Mouse (Mus musculus): ENCODE results near the gene Otub2.

The Otub2 gene

DNA sequence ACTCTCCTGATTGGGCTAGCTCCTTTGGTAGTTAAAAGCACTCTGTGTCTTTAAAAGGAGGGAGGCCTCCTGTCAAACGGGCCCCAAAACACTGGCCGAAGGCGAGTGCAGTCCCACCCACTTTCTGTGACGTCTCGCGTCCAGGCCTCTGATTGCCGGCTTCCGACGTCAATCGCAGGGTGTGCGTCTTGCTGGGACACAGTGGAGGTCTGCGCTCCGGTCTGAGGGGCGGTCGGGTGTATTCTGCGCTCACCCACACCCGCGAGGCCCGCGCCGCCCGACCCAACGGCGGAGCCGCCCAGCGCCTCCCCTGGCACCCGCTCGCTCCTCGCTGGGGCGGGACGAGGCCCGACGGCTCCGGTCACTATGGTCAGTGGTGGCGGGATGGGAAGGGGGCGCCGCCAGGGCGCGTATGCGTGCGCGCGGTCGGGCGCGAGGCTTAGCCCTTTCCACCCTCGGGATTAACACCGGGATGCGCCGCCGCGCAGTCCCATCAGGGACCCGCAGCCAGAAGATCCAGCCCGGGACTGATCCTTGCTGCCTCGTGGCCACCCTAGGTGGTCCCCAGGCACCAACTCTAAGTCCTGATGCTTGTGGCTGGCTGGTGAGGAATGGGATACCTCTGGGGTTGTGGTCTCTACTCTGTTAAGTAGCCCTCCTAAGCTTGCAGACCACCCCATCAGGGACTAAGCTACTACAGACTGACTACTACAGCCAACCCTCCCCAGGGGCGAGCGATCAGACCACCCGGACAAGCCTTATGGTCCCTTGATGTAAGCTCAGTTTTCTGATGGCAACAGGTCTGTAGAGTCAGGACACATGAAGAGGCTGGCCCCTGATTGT lies at the start of gene Otub2:
Gene Otub2 (plus strand): TSS at position 178 of the 843 bp plus-strand sequence.
- peak; percentile 98 for DNase-seq

DNA sequence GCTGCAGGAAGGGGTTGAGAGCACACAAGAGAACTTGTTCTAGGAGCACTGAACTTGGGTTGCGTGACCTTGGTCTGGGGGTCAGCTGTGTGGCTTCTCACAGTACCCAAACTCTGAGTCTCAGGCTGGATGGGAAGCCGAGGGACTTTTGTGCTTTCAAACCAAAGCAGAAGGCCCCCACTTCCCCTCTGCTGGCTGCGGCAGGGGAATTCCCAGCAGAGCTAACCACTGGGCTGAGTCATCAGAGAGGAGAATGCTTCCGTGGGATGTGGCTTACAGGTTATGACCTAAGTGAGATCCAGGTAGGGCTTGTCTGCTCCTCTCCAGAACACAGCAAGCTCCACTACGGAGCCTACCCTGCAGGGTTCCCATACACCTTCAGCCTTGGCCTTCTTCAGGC lies 47.3 kb upstream of the Otub2 start:
- no peak for DNase-seq

- DNase-seq, result no peak
Observed at GRCm38 (mm10) chr12:103343456-103343855, 45.0 kb upstream of the Otub2 start.

DNA sequence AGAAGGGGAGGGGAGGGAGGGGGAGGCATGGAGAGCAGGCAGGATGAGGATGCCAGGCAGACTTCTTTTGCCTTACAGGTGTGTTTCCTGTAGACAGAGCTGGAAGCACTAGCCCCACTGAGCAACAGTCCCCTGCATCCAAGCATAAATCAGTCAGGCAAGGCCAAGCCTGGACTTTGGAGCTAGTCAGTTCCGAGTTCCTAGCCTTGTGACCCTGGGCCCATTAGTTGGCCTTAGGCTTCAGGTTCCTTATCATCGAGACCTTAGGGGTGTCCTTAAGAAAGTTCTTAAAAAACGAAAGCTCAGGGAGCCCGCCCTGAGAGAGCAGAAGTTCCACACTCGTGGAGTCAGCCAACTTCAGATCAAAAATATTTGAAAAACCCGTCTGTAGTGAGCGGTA lies 43.5 kb upstream of the Otub2 start:
- no peak for DNase-seq

GRCm38 (mm10) chr12:103346945-103347344 lies 41.5 kb upstream of the Otub2 start:
- DNase-seq, result no peak

DNA sequence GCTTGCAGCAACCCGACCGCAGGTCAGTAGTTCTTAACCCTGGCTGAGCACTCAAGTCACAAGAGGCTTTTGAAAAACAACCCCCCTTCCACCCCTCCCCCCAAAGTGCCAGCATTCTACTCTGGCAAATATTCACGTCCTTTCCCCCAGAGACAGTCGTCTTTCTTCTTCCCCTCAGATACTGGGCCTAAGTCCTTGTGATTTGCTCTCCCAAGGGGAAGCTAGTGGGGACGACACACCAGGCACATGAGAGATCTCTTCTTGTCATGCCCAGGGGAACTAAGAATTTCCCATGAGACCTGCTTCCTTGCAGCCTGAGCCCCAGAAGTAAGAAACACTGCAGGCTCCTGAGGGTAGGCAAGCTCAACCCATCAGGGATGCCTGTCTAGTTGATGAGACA lies 41.1 kb upstream of the Otub2 start:
- DNase-seq, result peak; percentile 27

- DNase-seq, result peak; percentile 92
Observed at GRCm38 (mm10) chr12:103348506-103348905, 40.0 kb upstream of the Otub2 start.

- no peak for DNase-seq
Observed at GRCm38 (mm10) chr12:103352735-103353134, 35.7 kb upstream of the Otub2 start.

DNA sequence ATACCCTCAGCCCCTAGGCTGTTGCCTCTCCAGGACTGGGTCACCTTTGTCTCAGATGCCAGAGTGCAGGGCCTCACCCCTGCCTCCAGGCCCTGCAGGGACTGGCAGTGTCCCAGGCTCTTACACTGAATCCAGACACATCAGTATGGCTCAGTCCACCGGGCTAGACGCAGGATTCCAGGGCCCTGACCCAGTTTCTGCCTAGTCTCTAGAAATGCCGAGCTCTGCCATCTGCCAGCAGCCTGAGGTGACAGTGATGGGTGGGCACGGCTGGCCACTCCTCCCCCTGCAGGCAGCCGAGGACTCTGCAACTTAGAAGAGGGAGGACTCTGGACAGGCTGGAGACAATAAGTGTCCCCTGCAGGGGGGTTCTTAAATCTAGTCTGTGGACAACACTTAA lies 34.9 kb upstream of the Otub2 start:
- peak; percentile 36 for DNase-seq

GRCm38 (mm10) chr12:103355746-103356414 lies 32.6 kb upstream of the Otub2 start, which contains the start of gene Asb2:
Asb2 (minus strand) TSS chr12:103356001.
- DNase-seq, result peak; percentile 34

- DNase-seq, result no peak
Observed at GRCm38 (mm10) chr12:103356415-103356748, 32.1 kb upstream of the Otub2 start.

DNA sequence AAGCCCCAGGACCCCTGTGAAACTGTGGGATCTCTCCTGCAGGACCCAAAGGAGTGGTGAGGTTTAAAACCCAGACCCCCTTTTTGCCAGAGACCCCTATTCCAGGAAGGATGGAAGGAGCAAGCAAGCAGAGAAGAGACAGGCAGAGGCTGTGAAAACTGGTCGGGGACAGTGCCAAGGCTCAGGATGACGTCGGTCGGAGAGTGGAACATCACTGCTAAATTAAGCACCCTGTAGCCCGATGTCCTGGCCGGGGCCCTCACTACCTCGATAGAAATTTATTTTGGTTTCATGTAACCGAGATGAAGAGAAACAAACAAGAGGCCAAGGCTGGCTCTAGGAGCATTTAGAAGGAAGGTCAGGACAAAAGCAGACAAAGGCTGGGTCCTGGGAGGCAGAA lies 30.3 kb upstream of the Otub2 start:
- DNase-seq, result no peak

DNA sequence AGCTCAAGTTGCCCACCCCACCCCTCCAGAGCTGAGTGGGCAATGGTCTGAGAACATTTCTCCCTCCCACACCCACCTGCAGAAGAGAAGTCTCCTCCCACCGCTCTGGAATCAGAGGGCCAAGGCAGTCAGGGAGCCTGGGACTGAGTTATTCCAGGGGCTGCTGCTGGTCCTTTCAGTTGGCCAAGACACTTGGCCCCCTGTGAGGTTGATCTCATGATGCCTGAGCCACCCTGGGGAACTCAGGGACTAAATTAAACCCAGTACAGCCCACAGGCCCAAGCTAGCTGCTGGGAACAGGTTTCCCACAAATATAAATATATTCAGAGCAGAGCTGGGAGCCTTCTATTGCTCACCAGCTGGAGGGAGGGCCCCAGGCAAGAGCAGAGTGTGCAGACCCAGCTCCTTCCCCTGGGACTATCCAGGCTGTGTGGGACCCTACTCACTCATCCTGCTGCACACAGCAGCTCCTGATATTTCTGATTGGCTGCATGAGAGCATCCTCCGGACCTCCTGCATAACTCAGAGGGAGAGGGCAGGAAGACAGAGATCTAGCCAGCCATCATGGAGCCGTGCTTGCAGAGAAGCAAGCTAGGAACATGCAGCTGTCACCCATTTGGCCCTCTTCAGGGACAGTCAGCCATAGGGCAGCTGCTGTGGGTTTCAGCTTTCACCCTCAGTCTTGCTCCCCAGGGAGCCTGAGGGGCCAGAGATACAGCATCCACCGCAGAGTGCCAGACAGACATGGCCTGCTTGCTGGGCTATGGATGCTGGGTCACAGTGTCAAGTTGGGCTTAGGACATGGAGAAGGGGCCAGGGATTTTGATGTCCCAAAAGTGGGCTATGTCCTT lies 29.3 kb upstream of the Otub2 start:
- DNase-seq, result no peak

GRCm38 (mm10) chr12:103360812-103361211 lies 27.7 kb upstream of the Otub2 start:
- DNase-seq, result no peak

- no peak for DNase-seq
Observed at GRCm38 (mm10) chr12:103361539-103362307, 26.8 kb upstream of the Otub2 start.

DNA sequence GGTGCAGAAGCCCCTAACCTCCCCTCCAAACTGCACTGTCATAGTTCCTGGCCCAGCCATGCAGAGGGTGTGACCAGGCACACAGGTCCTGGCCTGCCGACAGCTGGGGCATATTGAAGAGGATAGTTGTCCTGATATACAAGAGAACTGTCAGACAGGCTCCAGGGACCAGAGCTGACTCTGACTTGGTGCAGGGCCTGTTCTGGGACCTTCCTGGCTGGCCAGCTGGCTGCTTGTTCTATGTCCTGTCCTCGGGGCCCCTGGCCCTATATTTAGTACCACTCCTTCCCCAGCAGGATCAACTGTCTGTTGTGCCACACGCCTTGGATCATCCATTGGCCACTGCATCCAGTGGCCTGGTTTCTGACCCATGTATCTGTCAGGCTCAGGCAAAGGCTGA lies 26.1 kb upstream of the Otub2 start:
- no peak for DNase-seq

DNA sequence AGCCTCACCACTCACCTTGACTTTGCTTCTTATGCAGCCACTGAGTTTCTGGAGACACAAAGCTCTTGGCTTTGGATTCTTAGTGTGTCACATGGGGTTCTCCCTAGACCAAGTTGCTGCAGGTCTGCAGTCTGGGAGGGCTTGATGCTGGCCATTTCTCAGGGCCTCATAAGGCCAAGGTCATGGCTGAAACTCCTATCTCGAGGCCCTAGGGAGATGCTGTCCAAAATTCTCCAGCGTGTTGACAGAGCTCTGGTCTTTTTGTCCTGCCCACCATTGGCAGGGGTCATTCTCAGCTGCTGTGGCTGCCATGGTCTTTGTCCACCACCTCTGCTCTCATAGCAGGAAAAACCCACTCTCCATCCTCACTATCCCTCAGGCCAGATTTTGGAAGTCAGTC lies 21.3 kb upstream of the Otub2 start:
- no peak for DNase-seq

DNA sequence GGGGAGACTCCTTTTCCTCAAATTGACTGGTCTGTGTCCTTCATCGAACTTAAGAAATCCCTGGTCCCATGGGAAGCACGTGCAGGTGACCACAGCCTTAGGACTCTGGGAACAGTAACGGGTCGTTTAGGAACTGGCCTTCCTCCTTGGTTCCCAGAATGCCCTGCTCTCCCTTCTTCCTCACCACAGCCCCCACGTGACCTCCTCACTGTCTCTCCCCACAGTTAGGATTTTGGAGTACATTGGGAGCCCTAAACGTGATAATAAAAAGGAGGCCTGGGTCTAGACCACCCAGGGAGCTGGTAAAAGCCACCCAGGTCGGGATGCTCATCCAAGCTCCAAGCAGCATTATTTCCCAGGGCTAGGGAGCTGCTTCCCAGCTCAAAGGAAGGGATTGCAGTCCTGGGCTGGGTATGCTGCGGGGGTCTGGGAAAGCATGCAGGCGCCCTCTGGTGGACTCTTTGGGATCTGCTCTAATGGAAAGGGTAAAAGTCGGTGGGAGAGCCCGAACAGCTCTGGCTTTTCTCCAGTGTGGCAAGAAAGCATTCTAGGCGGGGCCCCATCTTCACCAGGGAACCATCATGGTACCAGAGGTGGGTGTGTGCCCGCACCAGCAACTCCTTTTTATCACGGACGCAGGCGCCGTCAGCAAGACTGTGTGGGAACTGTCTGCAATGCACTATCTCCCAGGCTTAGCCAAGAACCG lies 20.7 kb upstream of the Otub2 start:
- DNase-seq, result peak; percentile 88

DNA sequence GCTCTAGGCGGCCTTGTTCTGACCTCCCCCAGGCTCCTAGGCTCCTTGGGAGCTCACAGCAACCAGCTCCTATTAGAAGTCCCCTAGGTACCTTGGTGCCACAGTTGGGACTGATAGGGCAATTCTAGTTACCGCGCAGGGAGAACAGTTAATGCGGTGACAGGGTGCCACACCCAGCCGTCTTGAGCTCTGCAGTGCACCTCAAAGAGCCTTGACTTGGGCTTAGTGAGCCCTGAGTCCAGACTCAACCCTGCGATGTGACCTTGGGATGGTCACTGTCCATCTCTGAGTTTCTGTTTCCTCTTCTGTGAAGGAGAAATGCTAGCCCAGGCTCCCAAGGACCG lies 20.2 kb upstream of the Otub2 start:
- no peak for DNase-seq

DNA sequence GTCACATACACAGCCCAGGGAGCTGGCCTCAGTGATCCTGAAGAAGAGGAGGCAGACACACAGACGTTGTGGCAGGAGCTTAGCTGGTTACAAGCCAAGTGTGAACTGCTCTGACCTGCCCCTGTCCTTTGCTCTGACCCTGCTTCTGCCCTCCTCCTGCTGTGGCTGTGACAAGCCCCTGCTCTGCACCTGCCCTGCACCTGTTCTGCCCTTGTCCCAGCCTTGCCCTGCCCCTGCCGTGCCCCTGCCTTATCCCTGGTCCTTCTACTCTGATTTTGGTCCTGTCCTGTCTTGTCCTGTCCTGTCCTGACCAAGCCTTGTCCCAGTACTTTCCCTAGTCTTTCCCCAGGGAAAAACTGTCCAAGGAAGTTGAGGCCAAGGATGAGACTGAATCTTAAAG lies 19.7 kb upstream of the Otub2 start:
- DNase-seq, result no peak

GRCm38 (mm10) chr12:103370861-103371260 lies 17.6 kb upstream of the Otub2 start:
- DNase-seq, result no peak

- DNase-seq, result peak; percentile 65
Observed at GRCm38 (mm10) chr12:103371711-103372110, 16.8 kb upstream of the Otub2 start.
